In the genomic region with DNA sequence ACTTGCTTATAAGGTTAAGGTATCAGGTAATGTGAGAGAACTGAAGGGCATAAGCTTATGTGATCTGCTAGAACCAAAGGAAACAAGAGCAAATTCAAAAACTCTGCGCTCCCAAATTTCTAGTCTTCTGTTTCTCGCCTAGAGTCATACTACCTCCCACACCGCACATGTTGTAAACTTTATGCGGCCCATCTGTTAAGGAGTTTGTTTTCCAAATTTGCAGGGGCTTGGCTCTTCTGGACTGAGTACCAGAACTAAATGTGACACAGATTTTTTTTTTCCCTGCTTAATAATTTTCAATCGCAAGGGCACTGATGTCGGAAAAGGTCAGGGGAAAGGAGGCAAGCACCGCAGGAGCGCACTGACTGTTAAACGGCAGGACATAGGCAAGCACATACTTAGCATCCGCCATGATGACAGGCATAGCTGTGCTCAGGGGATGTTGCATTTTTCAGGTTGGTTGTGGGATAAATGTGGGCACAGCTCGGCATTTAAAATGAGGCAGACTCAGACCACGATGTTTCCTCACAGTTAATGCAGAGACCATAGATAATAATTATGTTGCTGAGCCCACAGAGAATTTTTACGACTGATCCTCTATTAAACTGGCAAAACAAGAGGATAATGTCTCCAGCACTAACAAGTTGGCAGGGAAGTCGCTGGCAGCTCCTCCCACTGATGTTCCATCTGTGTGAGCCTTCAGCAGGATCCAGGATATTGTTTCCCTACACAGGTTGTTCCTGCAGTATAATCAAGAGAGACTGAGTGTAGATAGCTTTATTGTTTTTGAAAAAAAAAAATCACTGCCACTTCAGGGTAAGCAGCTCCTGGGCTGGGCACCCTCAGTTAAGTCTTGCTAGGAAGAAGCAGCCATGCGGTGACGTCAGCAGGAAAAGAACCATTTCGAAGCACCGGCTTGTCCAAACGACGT, we compare ENCODE assay signal across 9 mouse cellular contexts.
DNase-seq lines count a peak whose midpoint lies in the region; ATAC-seq and TF ChIP-seq lines count a peak whose summit lies in the region.
"Had no signal": no experiment of that assay in that cellular context is flagged by ENCODE, and none has a peak within 500 bp of the region (broad histone marks: within the 10 kb centered on the region; RNA-seq: fewer than 3 reads in every experiment).

No protein-coding gene starts in this region.

- TF ChIP-seq CTCF in forebrain, postnatal 0 days (IDR thresholded peaks at IDR 0.05; ENCODE audit: low read depth), result no peak

- H3K27ac ChIP-seq in neural tube, embryonic 14.5 days (ENCODE audit: low read depth, low read length), result no peak overlapping the region
- peak overlapping the region; percentile 72 for H3K27ac ChIP-seq in forebrain, postnatal 0 days (ENCODE audit: low read depth, low read length)
- no peak overlapping the region for H3K27ac ChIP-seq in kidney, embryonic 15.5 days
- H3K27ac ChIP-seq: heart, embryonic 15.5 days had no signal

- no peaks in the 10 kb centered on the region for H3K4me1 ChIP-seq in neural tube, embryonic 14.5 days (ENCODE audit: control insufficient read depth, insufficient read depth, low read length)
- no peaks in the 10 kb centered on the region for H3K4me1 ChIP-seq in forebrain, postnatal 0 days (ENCODE audit: insufficient read depth)
- 0 out of 2 replicates have a peak, but pooled peaks cover 7% of the 10 kb centered on the region for H3K4me1 ChIP-seq in kidney, embryonic 15.5 days
- H3K4me1 ChIP-seq: heart, embryonic 15.5 days had no signal

- 76% methylated on average over 20 of the region's 20 CpGs for WGBS in neural tube, embryonic 14.5 days
- WGBS in forebrain, postnatal 0 days, result 60% methylated on average over 20 of the region's 20 CpGs
- WGBS in kidney, embryonic 15.5 days, result 62% methylated on average over 20 of the region's 20 CpGs

- no peak for DNase-seq in neural tube, embryonic 10.5 days (ENCODE audit: extremely low spot score, low spot score)
- peak; percentile 80 for DNase-seq in forebrain, postnatal 0 days
- DNase-seq in left cerebral cortex, adult 18-20 months (ENCODE audit: low spot score in 2 of 2), result peak; percentile 60 to 75
- DNase-seq in right cerebral cortex, postnatal 4 days, result peak; percentile 41
- no peak for DNase-seq in adrenal gland, adult 2 months

- ATAC-seq in neural tube, embryonic 14.5 days (ENCODE audit: low read depth), result peak; percentile 72
- peak; percentile 88 for ATAC-seq in forebrain, postnatal 0 days
- no peak for ATAC-seq in erythroid progenitor cell, adult 5-6 weeks (replicated peaks; ENCODE audit: low FRiP score, poor library complexity, severe bottlenecking)
- ATAC-seq in kidney, embryonic 15.5 days (replicated peaks; ENCODE audit: low FRiP score), result no peak

- no peaks in the 10 kb centered on the region for H3K9me3 ChIP-seq in neural tube, embryonic 14.5 days (ENCODE audit: control insufficient read depth, low read length)
- no peaks in the 10 kb centered on the region for H3K9me3 ChIP-seq in forebrain, postnatal 0 days (ENCODE audit: low read length)
- no peaks in the 10 kb centered on the region for H3K9me3 ChIP-seq in kidney, embryonic 15.5 days (replicated peaks)
- H3K9me3 ChIP-seq: heart, embryonic 15.5 days had no signal

- no peak overlapping the region for H3K4me3 ChIP-seq in neural tube, embryonic 14.5 days (ENCODE audit: low read depth, low read length)
- H3K4me3 ChIP-seq in forebrain, postnatal 0 days (ENCODE audit: low read depth, low read length), result no peak overlapping the region
- H3K4me3 ChIP-seq in kidney, embryonic 15.5 days (replicated peaks), result no peak overlapping the region
- H3K4me3 ChIP-seq: heart, embryonic 15.5 days had no signal

- no peak overlapping the region for H3K4me2 ChIP-seq in neural tube, embryonic 14.5 days (ENCODE audit: low read depth, low read length)
- peak overlapping the region; percentile 26 for H3K4me2 ChIP-seq in forebrain, postnatal 0 days (ENCODE audit: low read depth)
- no peak overlapping the region; the same call in 1 of the 2 replicates for H3K4me2 ChIP-seq in kidney, embryonic 15.5 days
- H3K4me2 ChIP-seq: heart, embryonic 15.5 days had no signal

- no peaks in the 10 kb centered on the region for H3K36me3 ChIP-seq in neural tube, embryonic 14.5 days (ENCODE audit: control insufficient read depth, insufficient read depth, low read length)
- H3K36me3 ChIP-seq in forebrain, postnatal 0 days (ENCODE audit: insufficient read depth), result no peaks in the 10 kb centered on the region
- no peaks in the 10 kb centered on the region for H3K36me3 ChIP-seq in kidney, embryonic 15.5 days
- H3K36me3 ChIP-seq: heart, embryonic 15.5 days had no signal

- H3K9ac ChIP-seq in neural tube, embryonic 14.5 days (replicated peaks; ENCODE audit: low read depth, low read length), result no peak overlapping the region
- H3K9ac ChIP-seq in forebrain, postnatal 0 days, result 0 out of 2 replicates have a peak overlapping the region, but pooled peaks have one; percentile 18
- H3K9ac ChIP-seq in kidney, embryonic 15.5 days, result no peak overlapping the region
- H3K9ac ChIP-seq: heart, embryonic 15.5 days had no signal

- no peaks in the 10 kb centered on the region for H3K27me3 ChIP-seq in neural tube, embryonic 14.5 days (ENCODE audit: control insufficient read depth, insufficient read depth, low read length)
- no peaks in the 10 kb centered on the region for H3K27me3 ChIP-seq in forebrain, postnatal 0 days (ENCODE audit: insufficient read depth, low read length)
- no peaks in the 10 kb centered on the region for H3K27me3 ChIP-seq in kidney, embryonic 15.5 days
- H3K27me3 ChIP-seq: heart, embryonic 15.5 days had no signal

Comparison
In these comparisons a context has a peak if more than half of its experiments do, and no peak if none do; other contexts are left out.
1. ATAC-seq: peak in neural tube, embryonic 14.5 days (single experiment) and forebrain, postnatal 0 days (single experiment); none in erythroid progenitor cell, adult 5-6 weeks (single experiment) and kidney, embryonic 15.5 days (single experiment).
2. DNase-seq: peak in forebrain, postnatal 0 days (single experiment), left cerebral cortex, adult 18-20 months (2 of 2) and right cerebral cortex, postnatal 4 days (single experiment); none in neural tube, embryonic 10.5 days (single experiment) and adrenal gland, adult 2 months (single experiment).